Mouse (Mus musculus): ENCODE results near the gene Dpp9.

- TF ChIP-seq CTCF (IDR thresholded peaks at IDR 0.05; ENCODE audit: control insufficient read depth, insufficient read depth, insufficient read length) (no peak), MAX (IDR thresholded peaks at IDR 0.05) (no peak), CEBPB (IDR thresholded peaks at IDR 0.05; ENCODE audit: low read depth) (no peak), USF1 (IDR thresholded peaks at IDR 0.05; ENCODE audit: low read depth) (no peak), MYOG (IDR thresholded peaks at IDR 0.05; ENCODE audit: control insufficient read depth, extremely low read depth, insufficient read length) (no peak)
Measured at GRCm38 (mm10) chr17:56255429-56255828, 36.7 kb upstream of the Dpp9 start.

Measured in C2C12 (cell line).